Mouse (Mus musculus) frontal cortex, adult 2 months (tissue): ENCODE measurements around the gene Efcab10. TPM values are rescaled to one million over a fixed set of nuclear protein-coding genes. Genes with fewer than 3 reads are reported as not detected.
A peak's percentile ranks its signal among the peaks of the same experiment; 100 is the strongest.

ENCODE experiments used
- DNase-seq, 2 experiments: peaks; one replicate each; pipeline ENCODE4 v3.0.0; 2022; ENCODE audit warnings: low spot score in 1 of 2; ENCODE audit errors: extremely low spot score in 1 of 2
- polyA plus RNA-seq: library from polyadenylated mRNA; depleted of rRNA; stranded (reverse); fragments of >200 nt; gene quantifications from 2 replicates; pipeline ENCODE4 v1.2.3, GENCODE M21; 2012; rRNA removed

Gene Efcab10
- polyA plus RNA-seq = 2.4 and 2.7 TPM in 2 replicates

GRCm38 (mm10) chr12:33394804-33395623 lies at the start of gene Efcab10:
Gene Efcab10 (plus strand): TSS chr12:33394854.
- peak; percentile 22 to 70 for DNase-seq

DNA sequence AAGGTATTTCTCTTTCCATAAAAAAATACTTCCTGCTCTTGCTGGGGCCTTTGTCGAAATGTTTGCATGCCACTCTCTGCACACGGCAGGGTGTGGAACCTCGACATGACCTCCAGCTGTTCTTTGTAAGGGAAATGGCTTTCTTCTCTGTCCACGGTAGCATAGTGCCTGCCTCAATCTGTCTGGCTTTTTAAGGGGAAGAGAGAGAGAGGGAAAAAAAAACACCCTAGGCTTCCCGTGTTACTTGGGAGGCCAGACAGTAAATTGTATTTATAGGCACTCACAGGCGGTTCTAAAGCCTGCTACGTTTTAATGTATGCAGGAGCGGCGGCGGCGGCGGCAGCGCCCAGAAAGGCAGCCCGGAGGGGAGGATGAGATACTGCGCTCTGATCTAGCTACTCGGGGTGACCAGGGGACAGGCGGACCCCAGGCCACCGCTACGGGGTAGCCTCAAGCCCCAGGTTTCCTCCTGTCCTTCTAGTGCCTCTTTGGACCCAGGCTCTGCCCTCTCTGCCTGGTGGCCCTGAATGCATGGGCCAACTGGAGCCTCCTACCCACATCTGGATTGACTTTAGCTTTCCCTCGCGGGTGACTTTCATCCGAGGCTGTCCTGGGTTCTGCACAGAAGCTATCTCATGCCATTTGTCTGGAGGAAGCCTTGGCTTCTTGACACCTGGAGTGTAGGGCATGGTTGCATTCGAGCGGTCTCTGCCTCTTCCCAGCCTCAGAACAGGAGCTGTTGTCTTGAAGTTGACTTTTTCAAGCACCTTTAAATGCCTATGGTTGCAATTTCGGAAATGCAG lies 49.5 kb upstream of the Efcab10 start:
- peak in 1 of 2 experiments; percentile 72 for DNase-seq

DNA sequence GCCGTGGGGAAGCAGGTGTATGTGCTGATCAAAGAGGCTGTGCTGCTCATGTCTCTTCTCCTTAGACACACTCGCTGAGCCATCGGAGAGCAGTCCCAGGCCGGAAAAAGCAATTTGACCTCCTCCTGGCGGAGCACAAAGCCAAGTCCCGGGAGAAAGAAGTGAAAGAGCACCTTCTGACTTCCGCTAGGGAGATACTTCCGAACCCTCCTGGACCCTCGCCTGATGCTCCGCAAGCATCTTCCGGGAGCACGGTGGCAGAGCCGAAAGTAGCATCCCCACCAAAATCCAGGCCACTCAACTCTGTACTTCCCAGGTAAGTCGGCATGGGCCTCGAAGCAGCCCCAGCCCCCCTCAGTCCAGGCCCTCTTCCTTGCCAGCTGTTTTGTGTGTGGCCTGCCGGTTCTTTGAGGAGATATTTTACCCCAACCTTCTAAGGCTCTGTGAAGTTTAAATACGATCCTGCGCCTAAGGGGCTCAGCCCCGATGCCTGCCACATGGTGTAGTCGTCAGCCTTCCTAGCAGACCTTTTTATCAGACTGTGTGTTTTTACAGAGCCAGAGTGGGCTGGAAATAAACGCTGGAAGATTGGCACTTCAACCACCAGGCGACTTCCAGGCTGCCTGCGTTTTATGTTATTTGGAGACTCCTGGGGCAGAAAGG lies 48.8 kb upstream of the Efcab10 start:
- DNase-seq = no peak

DNA sequence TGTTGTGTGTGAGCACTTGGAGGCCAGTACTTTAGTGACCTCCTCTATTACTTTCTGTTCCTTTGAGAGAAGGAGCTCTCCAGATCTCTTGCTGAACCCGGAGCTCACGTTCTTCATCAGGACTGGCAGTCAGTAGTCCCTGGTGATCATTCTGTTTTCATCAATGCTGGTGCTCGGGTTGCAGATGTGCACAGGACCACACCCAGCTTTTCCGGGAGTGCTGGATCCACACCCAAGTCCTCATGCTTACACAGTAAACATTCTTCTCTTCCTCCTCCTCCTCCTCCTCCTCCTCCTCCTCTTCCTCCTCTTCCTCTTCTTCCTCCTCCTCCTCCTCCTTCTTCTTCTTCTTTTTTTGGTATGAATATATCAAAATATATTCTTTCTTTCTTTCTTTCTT lies 42.0 kb upstream of the Efcab10 start:
- no peak for DNase-seq

DNA sequence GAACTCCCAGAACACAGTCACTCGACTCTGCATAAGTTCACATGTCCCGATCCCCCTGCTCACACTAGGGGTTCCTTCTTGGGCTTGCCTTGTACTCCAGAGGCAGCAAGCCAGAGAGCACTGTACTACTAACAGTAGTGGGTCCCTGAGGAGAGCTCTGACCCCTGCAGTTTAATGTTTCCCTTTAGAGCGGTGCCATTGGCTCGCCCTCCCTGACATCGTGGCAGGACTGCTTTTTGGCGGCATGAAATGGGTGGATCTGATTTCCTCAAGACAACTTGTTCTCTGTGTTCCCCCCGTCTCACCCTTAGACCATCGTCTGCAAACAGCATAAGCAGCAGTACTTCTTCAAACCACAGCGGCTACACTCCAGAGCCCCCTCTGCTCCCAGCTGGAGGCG lies 36.3 kb upstream of the Efcab10 start:
- no peak for DNase-seq

DNA sequence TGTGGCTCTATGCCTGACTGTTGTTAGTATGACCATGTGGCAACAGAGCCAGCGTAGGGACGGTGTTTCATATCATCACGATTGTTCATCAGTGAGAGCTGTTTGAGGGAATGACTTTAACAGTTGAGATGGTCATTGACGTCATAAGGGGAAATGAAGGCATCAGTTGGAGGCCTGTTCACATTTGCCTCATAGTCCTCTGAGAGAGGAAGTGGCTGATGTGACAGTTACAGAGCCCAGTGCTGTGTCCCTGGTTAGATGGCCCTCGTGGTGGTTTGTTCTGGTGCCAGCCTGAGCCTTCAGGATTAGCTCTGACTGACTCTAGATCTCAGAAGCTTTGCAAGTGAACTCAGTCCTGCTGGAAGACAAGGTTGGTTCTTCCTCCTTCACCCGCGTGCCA lies 35.4 kb upstream of the Efcab10 start:
- no peak for DNase-seq

DNA sequence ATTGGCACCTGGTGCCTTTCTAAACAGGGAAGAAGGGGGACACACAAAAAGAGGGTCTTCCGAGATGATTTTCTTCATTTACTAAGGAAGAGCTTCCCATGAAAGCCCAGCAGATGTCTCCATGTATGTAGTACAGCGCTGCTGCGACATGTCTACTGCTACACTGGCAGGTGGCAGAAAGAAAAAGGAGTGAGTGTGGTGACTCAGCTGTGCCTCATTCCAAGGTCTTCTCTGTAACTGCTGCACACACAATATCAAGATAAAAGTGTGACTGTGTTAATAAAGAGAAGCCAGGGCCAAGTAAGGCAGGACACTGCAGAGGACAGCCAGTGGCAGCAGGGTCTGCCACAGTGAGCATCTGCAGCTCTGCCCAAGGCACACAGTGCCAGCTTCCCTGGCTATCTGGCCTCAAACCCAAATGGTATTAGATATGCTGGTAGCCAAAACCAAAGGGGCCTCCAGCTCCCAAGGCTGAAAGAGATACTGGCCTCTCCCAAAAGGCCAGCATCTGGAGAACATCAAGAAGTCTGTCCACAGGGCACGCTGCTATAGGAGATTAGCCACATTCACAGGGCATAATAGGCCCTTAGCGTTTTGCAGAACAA lies 34.7 kb upstream of the Efcab10 start:
- DNase-seq = peak in 1 of 2 experiments; percentile 61

- peak in 1 of 2 experiments; percentile 92 for DNase-seq
These were observed 33.9 kb upstream of the Efcab10 start for GRCm38 (mm10) chr12:33360729-33361128.

DNA sequence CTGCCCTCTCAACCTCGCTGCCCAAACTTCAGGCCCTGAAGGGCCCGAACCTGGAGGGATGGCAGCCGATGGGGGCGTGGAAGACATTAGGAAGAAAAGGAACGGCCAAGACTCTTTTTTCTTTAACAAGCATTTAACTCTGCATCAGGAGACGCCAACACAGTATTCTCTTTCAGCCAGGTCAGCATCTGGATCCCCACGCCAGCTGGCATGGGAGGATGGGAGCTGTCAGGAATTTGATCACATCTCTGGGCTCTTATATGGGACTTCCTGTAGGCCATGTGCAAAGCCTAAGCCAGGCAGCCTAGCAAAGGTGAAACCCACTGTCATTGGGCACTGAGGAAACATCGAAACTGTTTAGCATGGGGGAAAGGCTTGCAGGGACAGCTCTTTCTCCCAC lies 30.1 kb upstream of the Efcab10 start:
- DNase-seq = no peak

DNA sequence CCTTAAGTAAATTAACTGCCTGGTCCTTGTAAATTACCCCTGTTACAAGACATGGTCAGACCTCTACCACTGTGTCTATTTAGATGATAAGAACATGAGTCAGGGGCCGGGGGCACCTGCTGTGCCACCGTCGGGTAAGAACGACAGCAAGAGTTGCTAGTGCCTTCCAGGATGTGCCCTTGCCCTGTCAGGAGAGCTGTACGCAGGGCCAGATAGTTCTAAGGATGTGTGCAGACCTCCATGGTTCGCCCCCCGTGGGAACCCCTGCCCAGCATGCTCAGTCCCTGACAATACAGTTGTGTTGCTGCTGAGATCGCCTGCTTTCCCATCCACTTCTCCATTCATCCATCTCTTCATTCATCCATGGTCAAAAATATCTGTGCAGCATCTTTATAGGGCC lies 29.5 kb upstream of the Efcab10 start:
- no peak for DNase-seq

GRCm38 (mm10) chr12:33369555-33369954 lies 25.1 kb upstream of the Efcab10 start:
- no peak for DNase-seq

- DNase-seq = peak; percentile 56 to 85
These were observed 14.8 kb upstream of the Efcab10 start for GRCm38 (mm10) chr12:33379624-33380445.

DNA sequence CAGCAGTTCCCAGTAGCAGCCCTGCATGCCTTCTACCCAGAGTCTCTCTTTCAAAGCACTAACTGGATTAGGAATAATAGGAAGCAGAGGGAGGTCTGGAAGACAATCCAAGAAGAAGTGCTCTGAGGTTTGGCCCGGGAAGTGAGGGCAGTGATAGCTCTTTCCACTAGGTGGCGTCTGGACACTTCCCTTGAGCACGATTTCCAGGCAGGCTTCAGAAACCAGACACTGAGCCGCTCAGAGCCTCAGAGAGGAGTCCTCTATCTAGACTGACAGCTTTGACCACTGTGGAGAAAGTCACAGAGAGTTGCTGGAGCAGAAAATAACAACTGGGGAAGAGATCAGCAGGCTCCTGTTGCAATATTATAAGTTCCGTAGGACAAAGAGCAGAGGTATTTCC lies 5.8 kb upstream of the Efcab10 start:
- peak; percentile 49 to 90 for DNase-seq

- no peak for DNase-seq
These were observed 3.7 kb upstream of the Efcab10 start for GRCm38 (mm10) chr12:33390844-33391560.

- peak in 1 of 2 experiments; percentile 44 for DNase-seq
These were observed 8.6 kb downstream of the Efcab10 start for GRCm38 (mm10) chr12:33403265-33403693.

- no peak for DNase-seq
These were observed 10.3 kb downstream of the Efcab10 start for GRCm38 (mm10) chr12:33404996-33405395.

GRCm38 (mm10) chr12:33405398-33406026 lies 10.9 kb downstream of the Efcab10 start:
- DNase-seq = no peak

GRCm38 (mm10) chr12:33411580-33412151 lies 17.0 kb downstream of the Efcab10 start:
- peak in 1 of 2 experiments; percentile 55 for DNase-seq
